Mouse (Mus musculus) erythroblast, embryonic 14.5 days (primary cell): ENCODE data around the gene Myef2.

Source experiments
- GATA1 ChIP-seq: IDR thresholded peaks from 2 replicates; pipeline ENCODE4 v1.6.1; 2012; ENCODE audit warnings: low read length, inconsistent platforms, mixed read lengths
- TAL1 ChIP-seq: IDR thresholded peaks from 3 replicates; pipeline ENCODE4 v1.6.1; 2012; ENCODE audit warnings: low read length, inconsistent platforms, mixed read lengths

GRCm38 (mm10) chr2:125067894-125068293, 55.6 kb downstream of the Myef2 start, which contains the start of gene Slc24a5:
- no peak for TF ChIP-seq GATA1
- no peak for TF ChIP-seq TAL1
